Mouse (Mus musculus) C2C12 (cell line): ENCODE measurements around the gene Cth. TPM values are rescaled to one million over a fixed set of nuclear protein-coding genes. Genes with fewer than 3 reads are reported as not detected.

Experiments
- H3K27me3 ChIP-seq: one replicate; pipeline ENCODE4 v1.6.1; 2011; ENCODE audit not compliant: control insufficient read depth, insufficient read depth, insufficient read length
- H3K36me3 ChIP-seq: one replicate; pipeline ENCODE4 v1.6.1; 2011; ENCODE audit not compliant: control insufficient read depth, insufficient read depth
- H3K4me3 ChIP-seq: one replicate; pipeline ENCODE4 v1.5.1; 2011; ENCODE audit warnings: mild to moderate bottlenecking, control low read depth; ENCODE audit not compliant: poor library complexity, insufficient read depth, severe bottlenecking
- H3K79me2 ChIP-seq: one replicate; pipeline ENCODE4 v1.6.1; 2011; ENCODE audit not compliant: control insufficient read depth, insufficient read depth
- H3K79me3 ChIP-seq: one replicate; pipeline ENCODE4 v1.6.1; 2011; ENCODE audit warnings: low read depth, control low read depth
- H3ac ChIP-seq: one replicate; pipeline ENCODE3; 2011; ENCODE audit warnings: low read depth; ENCODE audit not compliant: control insufficient read depth, insufficient read length
- CEBPB ChIP-seq: IDR thresholded peaks from one replicate; pipeline ENCODE4 v1.6.1; 2011; ENCODE audit warnings: low read depth, mild to moderate bottlenecking, control low read depth, moderate library complexity
- CTCF ChIP-seq: IDR thresholded peaks from one replicate; pipeline ENCODE4 v1.5.1; 2011; ENCODE audit not compliant: control insufficient read depth, insufficient read depth, insufficient read length
- FOSL1 ChIP-seq: IDR thresholded peaks from one replicate; pipeline ENCODE4 v1.8.0; 2011; ENCODE audit warnings: mild to moderate bottlenecking, low read length; ENCODE audit not compliant: poor library complexity, insufficient read depth, severe bottlenecking
- MAX ChIP-seq: IDR thresholded peaks from one replicate; pipeline ENCODE4 v1.6.1; 2011; ENCODE audit warnings: mild to moderate bottlenecking, control low read depth
- MYOD1 ChIP-seq: IDR thresholded peaks from one replicate; pipeline ENCODE4 v1.6.1; 2011; ENCODE audit warnings: low read depth; ENCODE audit not compliant: control insufficient read depth, insufficient read length
- MYOG ChIP-seq: IDR thresholded peaks from one replicate; pipeline ENCODE4 v1.6.1; 2011; ENCODE audit not compliant: control insufficient read depth, insufficient read length; ENCODE audit errors: extremely low read depth
- USF1 ChIP-seq: IDR thresholded peaks from one replicate; pipeline ENCODE4 v1.6.1; 2011; ENCODE audit warnings: low read depth, mild to moderate bottlenecking, control low read depth, moderate library complexity
- polyA plus RNA-seq: library from polyadenylated mRNA; unstranded; fragments of >200 nt; fragmentation: generic; extraction: Trizol; gene quantifications from one replicate; pipeline ENCODE4 v1.2.1, GENCODE M21; 2012; ENCODE audit warnings: missing spikeins

Cth gene
- polyA plus RNA-seq, 1 experiment: 11.5 TPM

DNA sequence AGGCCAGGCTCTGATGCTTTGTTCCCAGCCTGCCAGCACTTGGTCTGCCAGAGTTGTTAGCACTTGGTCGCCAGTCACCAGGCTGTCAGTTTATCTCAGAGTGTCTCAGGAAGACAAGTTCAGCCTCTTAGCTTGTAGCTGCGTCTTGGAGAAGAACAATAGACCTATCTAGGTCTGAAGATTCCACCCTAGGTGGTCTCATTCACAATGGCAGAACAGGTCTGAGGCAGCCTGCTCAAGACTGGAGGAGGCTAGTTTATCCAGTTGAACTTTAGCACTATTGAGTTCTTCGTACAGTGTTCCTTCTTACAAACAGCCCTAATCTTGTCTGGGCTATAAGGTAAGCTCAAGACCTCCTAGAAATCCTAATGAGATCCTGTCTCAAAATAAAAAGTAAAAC, 7.2 kb upstream of the Cth start:
- Histone ChIP-seq H3ac (no peak overlapping the region), H3K36me3 (no peaks in the 10 kb centered on the region), H3K4me3 (no peak overlapping the region), H3K79me2 (no peaks in the 10 kb centered on the region), H3K27me3 (no peaks in the 10 kb centered on the region), H3K79me3 (no peaks in the 10 kb centered on the region)
- no peak for TF ChIP-seq MYOG
- no peak for TF ChIP-seq MYOD1
- TF ChIP-seq CTCF: no peak
- no peak for TF ChIP-seq CEBPB
- TF ChIP-seq FOSL1: no peak
- no peak for TF ChIP-seq MAX
- TF ChIP-seq USF1: no peak

GRCm38 (mm10) chr3:157931592-157931991, 6.7 kb upstream of the Cth start:
- Histone ChIP-seq H3K79me3 (no peaks in the 10 kb centered on the region), H3ac (no peak overlapping the region), H3K4me3 (no peak overlapping the region), H3K79me2 (no peaks in the 10 kb centered on the region), H3K27me3 (no peaks in the 10 kb centered on the region), H3K36me3 (no peaks in the 10 kb centered on the region)
- TF ChIP-seq USF1 (no peak), FOSL1 (no peak), MAX (no peak), CTCF (no peak), MYOD1 (no peak), CEBPB (no peak), MYOG (no peak)

DNA sequence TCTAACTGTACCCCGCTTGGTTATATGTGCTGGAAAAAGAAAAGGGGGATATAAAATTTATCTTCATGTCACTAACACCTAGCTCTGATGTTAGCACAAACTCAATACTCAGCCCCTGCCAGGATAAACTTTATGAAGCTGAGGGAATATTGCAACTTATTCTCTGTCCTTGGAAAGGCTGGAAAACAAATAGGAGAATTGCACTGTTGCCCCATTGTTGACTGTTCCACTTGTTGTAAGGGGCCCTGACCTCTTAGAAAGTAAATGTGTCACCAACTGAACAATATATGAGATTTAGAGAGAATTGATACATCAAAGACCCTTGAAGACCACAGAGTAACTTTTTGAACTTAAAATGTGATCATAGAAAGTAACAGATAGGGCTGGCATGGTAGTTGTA, 4.5 kb upstream of the Cth start:
- Histone ChIP-seq H3K79me3 (no peaks in the 10 kb centered on the region), H3K4me3 (no peak overlapping the region), H3K27me3 (no peaks in the 10 kb centered on the region), H3ac (no peak overlapping the region), H3K79me2 (no peaks in the 10 kb centered on the region), H3K36me3 (no peaks in the 10 kb centered on the region)
- no peak for TF ChIP-seq FOSL1
- TF ChIP-seq USF1: no peak
- TF ChIP-seq MAX: no peak
- TF ChIP-seq CEBPB: no peak
- TF ChIP-seq MYOD1: no peak
- TF ChIP-seq MYOG: no peak
- TF ChIP-seq CTCF: no peak

GRCm38 (mm10) chr3:157928731-157929130, 3.9 kb upstream of the Cth start:
- Histone ChIP-seq H3K27me3 (no peaks in the 10 kb centered on the region), H3K79me2 (no peaks in the 10 kb centered on the region), H3ac (no peak overlapping the region), H3K36me3 (no peaks in the 10 kb centered on the region), H3K4me3 (no peak overlapping the region), H3K79me3 (no peaks in the 10 kb centered on the region)
- no peak for TF ChIP-seq USF1
- TF ChIP-seq FOSL1: no peak
- TF ChIP-seq MYOG: no peak
- TF ChIP-seq MAX: no peak
- TF ChIP-seq CEBPB: no peak
- no peak for TF ChIP-seq MYOD1
- TF ChIP-seq CTCF: no peak

GRCm38 (mm10) chr3:157926761-157927160, 1.9 kb upstream of the Cth start:
- Histone ChIP-seq H3K79me2 (no peaks in the 10 kb centered on the region), H3ac (no peak overlapping the region), H3K36me3 (no peaks in the 10 kb centered on the region), H3K4me3 (no peak overlapping the region), H3K79me3 (no peaks in the 10 kb centered on the region), H3K27me3 (no peaks in the 10 kb centered on the region)
- TF ChIP-seq MYOG: no peak
- TF ChIP-seq MYOD1: no peak
- TF ChIP-seq CTCF: no peak
- no peak for TF ChIP-seq FOSL1
- TF ChIP-seq USF1: no peak
- no peak for TF ChIP-seq MAX
- no peak for TF ChIP-seq CEBPB
